Mouse (Mus musculus) limb, embryonic 10.5 days (tissue): ENCODE data around the gene Smc6. TPM values are rescaled to one million over a fixed set of nuclear protein-coding genes. Genes with fewer than 3 reads are reported as not detected.

Source experiments
- DNase-seq: peaks from one replicate; pipeline ENCODE4 v3.0.0-alpha.2; 2017; ENCODE audit warnings: low spot score
- H3K27ac ChIP-seq: fragments of 300-500 bp; sonication (generic); 2 replicates; pipeline ENCODE4 v1.5.1; 2016; ENCODE audit warnings: mild to moderate bottlenecking
- H3K27me3 ChIP-seq: fragments of 300-500 bp; sonication (generic); 2 replicates; pipeline ENCODE4 v1.6.1; 2016; ENCODE audit warnings: low read depth, mild to moderate bottlenecking; ENCODE audit not compliant: poor library complexity, severe bottlenecking
- H3K36me3 ChIP-seq: fragments of 300-500 bp; sonication (generic); 2 replicates; pipeline ENCODE4 v1.6.1; 2016; ENCODE audit warnings: mild to moderate bottlenecking, moderate library complexity
- H3K4me1 ChIP-seq: fragments of 300-500 bp; sonication (generic); 2 replicates; pipeline ENCODE4 v1.6.1; 2016
- H3K4me3 ChIP-seq: fragments of 300-500 bp; sonication (generic); 2 replicates; pipeline ENCODE4 v1.5.1; 2016; ENCODE audit warnings: mild to moderate bottlenecking, moderate library complexity
- H3K9me3 ChIP-seq: fragments of 300-500 bp; sonication (generic); replicated peaks from 2 replicates; pipeline ENCODE4 v1.6.1; 2016; ENCODE audit warnings: mild to moderate bottlenecking
- WGBS: fragments of 180-500 bp; shearing (Covaris S2); methylation state at CpG from one replicate; pipeline ENCODE4 v1.1.7; 2016; 5-methylcytosine and 5-hydroxymethylcytosine counted together
- polyA plus RNA-seq: library from polyadenylated mRNA; unstranded; fragments of >200 nt; fragmentation: Nextera tagmentation; extraction: Ambion mirVana; gene quantifications from 2 replicates; pipeline ENCODE4 v1.2.1, GENCODE M21; 2016

Smc6 gene
- polyA plus RNA-seq, 1 experiment from 2014 or later: 137 TPM

DNA sequence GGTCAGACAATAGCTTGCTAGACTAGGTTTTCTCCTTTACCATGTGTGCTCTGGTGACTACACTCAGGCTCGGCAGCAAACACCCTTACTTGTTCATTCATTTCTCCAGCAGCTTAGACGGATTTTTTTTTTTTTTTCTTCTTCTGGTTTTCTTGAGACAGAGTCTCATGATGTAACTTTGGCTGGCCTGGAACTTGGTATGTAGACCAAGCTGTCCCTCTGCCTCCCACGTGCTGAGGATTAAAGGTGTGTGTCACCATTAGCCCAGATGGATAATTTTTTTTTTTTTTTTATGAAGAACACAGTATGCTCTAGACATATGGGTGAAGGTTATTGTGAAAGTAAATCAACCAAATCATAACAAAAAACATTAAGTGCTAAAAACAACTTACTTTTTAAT, 15.4 kb upstream of the Smc6 start:
- Histone ChIP-seq H3K9me3 (no peaks in the 10 kb centered on the region), H3K4me3 (no peak overlapping the region), H3K4me1 (no peaks in the 10 kb centered on the region), H3K36me3 (peaks cover 81% of the 10 kb centered on the region), H3K27me3 (no peaks in the 10 kb centered on the region), H3K27ac (no peak overlapping the region)
- 80% methylated on average over 3 of the region's 3 CpGs for WGBS
- no peak for DNase-seq

GRCm38 (mm10) chr12:11264895-11265294, 791 bp upstream of the Smc6 start:
- Histone ChIP-seq H3K27ac (peak overlapping the region; percentile 98), H3K4me3 (peak overlapping the region; percentile 92), H3K36me3 (0 out of 2 replicates have a peak, but pooled peaks cover 4% of the 10 kb centered on the region), H3K4me1 (peaks cover 30% of the 10 kb centered on the region), H3K27me3 (no peaks in the 10 kb centered on the region), H3K9me3 (no peaks in the 10 kb centered on the region)
- peak; percentile 38 for DNase-seq
- 3% methylated on average over 13 of the region's 13 CpGs for WGBS

DNA sequence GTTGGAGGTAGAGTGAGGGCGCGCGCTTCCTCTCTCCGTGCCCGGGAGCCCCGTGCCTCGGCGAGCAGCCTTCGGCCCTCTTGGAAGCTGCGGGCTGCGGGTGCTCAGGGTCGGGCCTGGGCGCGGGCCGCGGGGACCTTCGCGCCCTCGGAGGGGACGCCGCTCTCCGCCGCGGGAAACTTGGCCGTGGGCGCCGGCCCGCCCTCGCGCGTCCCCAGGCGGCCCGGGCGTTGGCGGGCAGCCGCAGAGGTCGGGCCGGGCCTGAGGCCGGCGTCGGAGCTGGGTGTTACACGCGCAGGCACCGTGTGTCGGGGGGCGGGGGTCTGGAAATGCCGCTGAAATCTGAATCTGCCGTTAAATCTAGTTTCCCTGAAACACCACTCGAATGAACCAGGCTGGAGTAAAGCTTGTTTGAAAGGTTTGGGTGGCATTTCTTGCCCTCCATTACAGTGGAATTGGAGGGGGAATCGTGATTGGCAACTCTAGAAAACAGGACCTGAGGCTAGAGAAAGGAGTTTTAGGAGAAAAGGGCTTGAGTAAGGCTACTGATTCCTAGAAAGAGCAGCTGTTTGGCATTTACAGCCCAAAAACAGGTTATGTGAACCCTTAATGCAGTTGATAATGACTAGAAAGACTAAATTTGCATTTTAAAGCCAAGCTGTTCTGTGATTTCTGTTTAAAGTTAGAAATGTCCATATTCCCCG, 748 bp downstream of the Smc6 start:
- H3K27ac ChIP-seq: peak overlapping the region; percentile 98
- WGBS: under 1% methylated on average over 51 of the region's 51 CpGs
- no peak for DNase-seq
- H3K4me1 ChIP-seq: peaks cover 30% of the 10 kb centered on the region
- H3K4me3 ChIP-seq: peak overlapping the region; percentile 92
- no peaks in the 10 kb centered on the region for H3K9me3 ChIP-seq
- no peaks in the 10 kb centered on the region for H3K27me3 ChIP-seq
- H3K36me3 ChIP-seq: peaks cover 8% of the 10 kb centered on the region; the same call in 1 of the 2 replicates

DNA sequence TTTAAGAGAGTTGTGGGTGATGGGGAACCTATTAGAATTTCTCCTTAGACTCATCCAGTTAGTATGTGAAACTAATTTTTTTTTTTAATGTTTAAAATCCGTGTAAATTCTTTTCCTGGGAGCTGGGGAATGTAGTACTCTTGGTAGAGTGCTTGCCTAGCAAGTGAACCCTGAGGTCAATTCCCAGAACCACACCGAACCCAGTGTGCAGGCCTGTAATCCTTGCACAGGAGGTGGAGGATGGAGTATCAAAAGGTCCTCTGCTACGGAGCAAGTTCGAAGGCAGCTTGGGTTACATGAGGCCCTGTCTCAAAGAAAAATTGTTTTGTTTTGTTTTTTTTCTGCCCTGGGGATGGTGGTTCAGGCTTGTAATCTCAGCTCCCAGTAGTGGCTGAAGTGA, 1.3 kb downstream of the Smc6 start:
- Histone ChIP-seq H3K36me3 (peaks cover 14% of the 10 kb centered on the region), H3K27ac (peak overlapping the region; percentile 98), H3K9me3 (no peaks in the 10 kb centered on the region), H3K4me1 (peaks cover 30% of the 10 kb centered on the region), H3K4me3 (peak overlapping the region; percentile 92), H3K27me3 (no peaks in the 10 kb centered on the region)
- DNase-seq: peak; percentile 34
- WGBS: 5% methylated on average over 4 of the region's 4 CpGs

GRCm38 (mm10) chr12:11272568-11272967, 6.9 kb downstream of the Smc6 start:
- Histone ChIP-seq H3K9me3 (no peaks in the 10 kb centered on the region), H3K27ac (no peak overlapping the region), H3K4me3 (no peak overlapping the region), H3K36me3 (peaks cover 63% of the 10 kb centered on the region), H3K4me1 (peaks cover 12% of the 10 kb centered on the region), H3K27me3 (no peaks in the 10 kb centered on the region)
- WGBS: 90% methylated on average over 4 of the region's 4 CpGs
- no peak for DNase-seq

DNA sequence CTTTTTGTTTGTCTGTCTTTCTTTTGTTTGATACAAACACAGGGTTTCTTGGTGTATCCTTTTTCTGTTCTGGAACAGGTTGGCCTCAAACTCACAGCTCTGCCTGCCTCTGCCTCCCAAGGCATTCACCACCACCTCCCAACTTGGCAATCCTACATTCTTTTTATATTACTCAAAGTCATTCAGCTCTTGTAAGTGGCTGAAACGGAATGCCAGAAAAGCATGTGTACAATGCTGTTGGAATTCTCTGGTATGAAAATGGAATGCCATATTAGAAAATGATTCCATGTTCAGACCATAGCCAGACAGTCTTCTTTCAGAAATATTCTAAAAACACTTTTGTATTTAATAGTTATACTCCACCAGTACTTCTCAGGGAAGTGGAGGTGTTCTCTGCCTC, 7.5 kb downstream of the Smc6 start:
- H3K36me3 ChIP-seq: peaks cover 69% of the 10 kb centered on the region
- WGBS: 96% methylated on average over 1 of the region's 1 CpGs

DNA sequence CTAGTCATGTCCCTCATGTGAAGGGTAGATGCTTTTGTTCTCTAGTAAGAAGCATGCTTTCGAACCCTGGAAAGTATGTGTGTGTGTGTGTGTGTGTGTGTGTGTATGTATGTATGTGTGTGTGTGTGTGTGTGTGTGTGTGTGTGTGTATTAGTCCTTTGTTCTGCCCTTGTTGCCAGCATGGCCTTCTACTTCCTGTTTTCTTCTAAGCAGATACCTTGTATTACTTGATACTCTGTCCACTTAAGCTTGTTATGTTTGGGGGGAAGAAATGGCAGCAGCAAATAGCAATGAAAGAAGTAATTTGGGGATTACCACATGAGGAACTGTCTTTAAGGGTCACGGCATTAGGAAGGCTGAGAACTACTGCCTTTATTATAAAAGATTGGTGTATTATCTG, 10.9 kb downstream of the Smc6 start:
- Histone ChIP-seq H3K4me3 (no peak overlapping the region), H3K27me3 (no peaks in the 10 kb centered on the region), H3K9me3 (no peaks in the 10 kb centered on the region), H3K4me1 (no peaks in the 10 kb centered on the region), H3K27ac (no peak overlapping the region), H3K36me3 (peaks cover 91% of the 10 kb centered on the region)
- DNase-seq: no peak
- WGBS: 92% methylated on average over 2 of the region's 2 CpGs

More for the DNA sequence above, 7.5 kb downstream of the Smc6 start:
- DNase-seq: no peak
- Histone ChIP-seq H3K9me3 (no peaks in the 10 kb centered on the region), H3K27me3 (no peaks in the 10 kb centered on the region), H3K4me1 (peaks cover 7% of the 10 kb centered on the region), H3K27ac (no peak overlapping the region), H3K4me3 (no peak overlapping the region)

DNA sequence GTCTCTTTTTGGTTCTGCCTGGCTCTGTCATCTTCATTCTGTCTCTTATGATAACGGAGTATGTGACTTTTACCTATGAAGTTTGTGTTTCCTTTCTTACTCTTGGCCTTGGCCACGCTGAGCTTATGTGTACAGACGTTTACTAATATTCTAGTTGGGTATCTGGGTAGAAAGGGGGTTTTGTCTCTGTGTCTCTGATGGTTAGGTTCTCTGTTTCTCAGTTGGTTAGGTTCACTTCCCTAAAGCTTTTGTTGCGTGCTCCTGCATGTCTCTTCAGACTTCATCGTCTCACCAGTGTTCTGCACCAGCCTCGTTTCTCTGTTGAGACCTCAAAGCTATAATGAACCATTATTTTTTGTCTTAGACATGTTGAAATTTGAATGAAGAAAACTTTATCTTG, 11.5 kb downstream of the Smc6 start:
- Histone ChIP-seq H3K4me3 (no peak overlapping the region), H3K27ac (no peak overlapping the region), H3K9me3 (no peaks in the 10 kb centered on the region), H3K4me1 (no peaks in the 10 kb centered on the region), H3K36me3 (peaks cover 91% of the 10 kb centered on the region), H3K27me3 (no peaks in the 10 kb centered on the region)
- WGBS: 95% methylated on average over 6 of the region's 6 CpGs
- no peak for DNase-seq

GRCm38 (mm10) chr12:11279886-11280285, 14.2 kb downstream of the Smc6 start:
- H3K4me3 ChIP-seq: no peak overlapping the region
- H3K27ac ChIP-seq: no peak overlapping the region
- peaks cover 91% of the 10 kb centered on the region for H3K36me3 ChIP-seq
- no peak for DNase-seq
- no peaks in the 10 kb centered on the region for H3K9me3 ChIP-seq
- WGBS: 88% methylated on average over 3 of the region's 3 CpGs
- no peaks in the 10 kb centered on the region for H3K4me1 ChIP-seq
- H3K27me3 ChIP-seq: no peaks in the 10 kb centered on the region

- Histone ChIP-seq H3K4me1 (no peaks in the 10 kb centered on the region), H3K27ac (no peak overlapping the region), H3K27me3 (no peaks in the 10 kb centered on the region), H3K4me3 (no peak overlapping the region), H3K36me3 (peaks cover 97% of the 10 kb centered on the region), H3K9me3 (no peaks in the 10 kb centered on the region)
- no peak for DNase-seq
- WGBS: 95% methylated on average over 2 of the region's 2 CpGs
These were observed 15.9 kb downstream of the Smc6 start for GRCm38 (mm10) chr12:11281584-11281983.

- Histone ChIP-seq H3K27me3 (no peaks in the 10 kb centered on the region), H3K36me3 (peaks cover 97% of the 10 kb centered on the region), H3K4me1 (no peaks in the 10 kb centered on the region), H3K9me3 (no peaks in the 10 kb centered on the region), H3K4me3 (no peak overlapping the region), H3K27ac (no peak overlapping the region)
- WGBS: 92% methylated on average over 2 of the region's 2 CpGs
- DNase-seq: no peak
These were observed 20.7 kb downstream of the Smc6 start for GRCm38 (mm10) chr12:11286382-11286781.

DNA sequence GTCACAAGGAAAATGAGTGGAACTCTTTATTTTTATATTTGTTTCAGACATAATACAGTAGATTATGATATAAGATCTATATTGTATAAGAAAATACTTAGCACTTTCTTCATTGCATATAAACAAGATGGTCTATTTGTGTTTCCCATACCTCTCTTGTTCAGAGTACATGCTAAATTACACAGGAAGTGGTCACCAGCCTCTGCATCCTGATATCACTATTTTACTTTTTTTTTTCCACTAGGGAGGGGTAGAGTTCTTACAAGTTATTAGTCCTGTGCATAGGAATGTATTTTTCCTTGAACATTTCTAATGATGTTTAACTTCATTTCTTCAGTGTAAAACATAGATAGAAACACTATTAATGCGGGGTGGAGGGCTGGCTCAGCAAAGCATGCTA, 35.2 kb downstream of the Smc6 start:
- no peak for DNase-seq
- H3K27me3 ChIP-seq: no peaks in the 10 kb centered on the region
- H3K36me3 ChIP-seq: peaks cover 94% of the 10 kb centered on the region
- no peak overlapping the region for H3K27ac ChIP-seq
- no peaks in the 10 kb centered on the region for H3K9me3 ChIP-seq
- 96% methylated on average over 1 of the region's 1 CpGs for WGBS
- no peak overlapping the region for H3K4me3 ChIP-seq
- H3K4me1 ChIP-seq: no peaks in the 10 kb centered on the region

GRCm38 (mm10) chr12:11306753-11307645, 41.3 kb downstream of the Smc6 start:
- Histone ChIP-seq H3K9me3 (no peaks in the 10 kb centered on the region), H3K4me1 (no peaks in the 10 kb centered on the region), H3K36me3 (peaks cover 89% of the 10 kb centered on the region), H3K27ac (no peak overlapping the region), H3K27me3 (no peaks in the 10 kb centered on the region), H3K4me3 (no peak overlapping the region)
- no peak for DNase-seq
- WGBS: 95% methylated on average over 8 of the region's 8 CpGs
